Mouse (Mus musculus): ENCODE results near the gene Zfand4. TPM values are rescaled to one million over a fixed set of nuclear protein-coding genes. Genes with fewer than 3 reads are reported as not detected.

Gene Zfand4
- total and polyA plus RNA-seq, 3 experiments: 4.3 to 5.5 TPM; not detected in 1

DNA sequence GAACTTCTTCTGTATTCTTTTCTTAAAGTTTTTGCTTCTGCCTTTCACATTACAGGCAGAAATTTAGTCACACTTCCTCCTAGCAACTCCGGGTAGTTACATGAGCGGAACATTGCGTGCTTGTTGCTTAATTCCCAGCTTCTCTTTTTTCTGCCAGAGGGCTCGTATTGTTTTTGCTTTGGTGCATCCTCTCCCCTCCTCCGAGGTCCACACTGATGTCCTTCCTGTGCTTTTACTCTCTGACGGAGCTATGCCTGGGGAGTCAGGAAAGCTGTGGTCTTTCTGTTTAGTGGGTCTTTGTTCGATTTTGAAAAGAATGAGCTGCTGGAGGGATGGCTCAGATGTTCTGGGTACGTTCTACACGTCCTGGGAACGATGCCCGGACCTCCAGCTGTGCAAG is 36.3 kb upstream of the Zfand4 start:
- no peak overlapping the region for H3K27ac ChIP-seq (ENCODE audit: control insufficient read depth, low read depth, low read length)
- TF ChIP-seq RAD21 (IDR thresholded peaks at IDR 0.05; ENCODE audit: low read depth, low read length): no peak
- no peak for TF ChIP-seq KAT2A (conservative IDR thresholded peaks at IDR 0.05; ENCODE audit: low read depth, low read length)
- no peak for TF ChIP-seq ZMIZ1 (IDR thresholded peaks at IDR 0.05; ENCODE audit: low read depth, low read length)
- TF ChIP-seq TBP (IDR thresholded peaks at IDR 0.05; ENCODE audit: low read depth, low read length): no peak
- no peak for TF ChIP-seq CHD1 (IDR thresholded peaks at IDR 0.05; ENCODE audit: low read depth, low read length)
- no peak for TF ChIP-seq POLR2AphosphoS5 (IDR thresholded peaks at IDR 0.05; ENCODE audit: borderline replicate concordance, low read depth, low read length)
- TF ChIP-seq JUND (IDR thresholded peaks at IDR 0.05; ENCODE audit: low read depth, low read length): no peak
- no peak for TF ChIP-seq ZNF384 (IDR thresholded peaks at IDR 0.05; ENCODE audit: low read depth, low read length)
- no peak for TF ChIP-seq TAL1 (IDR thresholded peaks at IDR 0.05; ENCODE audit: low read length)
- TF ChIP-seq USF1 (IDR thresholded peaks at IDR 0.05; ENCODE audit: low read depth, low read length): no peak
- TF ChIP-seq SIN3A (IDR thresholded peaks at IDR 0.05; ENCODE audit: low read length): no peak
- no peak for DNase-seq (ENCODE audit: low read depth, low spot score)
- no peaks in the 10 kb centered on the region for H3K9me3 ChIP-seq (replicated peaks; ENCODE audit: insufficient read depth, low read length)
- H3K36me3 ChIP-seq (ENCODE audit: control insufficient read depth in 1 of 2, insufficient read depth in 2 of 2, low read length in 2 of 2): peaks cover 3 to 5% of the 10 kb centered on the region in 2 experiments
- no peaks in the 10 kb centered on the region for H3K79me2 ChIP-seq (ENCODE audit: control insufficient read depth, insufficient read depth, low read length, poor library complexity)
- no peak overlapping the region for H3K9ac ChIP-seq (ENCODE audit: control insufficient read depth, low read depth, low read length, poor library complexity, severe bottlenecking)
- H3K4me1 ChIP-seq (ENCODE audit: control insufficient read depth in 1 of 2, insufficient read depth in 2 of 2, low read length in 2 of 2): no peaks in the 10 kb centered on the region; a peak in 1 of 4 replicates
- H3K27me3 ChIP-seq (ENCODE audit: control insufficient read depth in 1 of 2, insufficient read depth in 2 of 2, low read length in 2 of 2): no peaks in the 10 kb centered on the region
- H3K4me3 ChIP-seq (ENCODE audit: control insufficient read depth in 1 of 2, insufficient read depth in 1 of 2, low read depth in 2 of 2, low read length in 2 of 2): no peak overlapping the region

DNA sequence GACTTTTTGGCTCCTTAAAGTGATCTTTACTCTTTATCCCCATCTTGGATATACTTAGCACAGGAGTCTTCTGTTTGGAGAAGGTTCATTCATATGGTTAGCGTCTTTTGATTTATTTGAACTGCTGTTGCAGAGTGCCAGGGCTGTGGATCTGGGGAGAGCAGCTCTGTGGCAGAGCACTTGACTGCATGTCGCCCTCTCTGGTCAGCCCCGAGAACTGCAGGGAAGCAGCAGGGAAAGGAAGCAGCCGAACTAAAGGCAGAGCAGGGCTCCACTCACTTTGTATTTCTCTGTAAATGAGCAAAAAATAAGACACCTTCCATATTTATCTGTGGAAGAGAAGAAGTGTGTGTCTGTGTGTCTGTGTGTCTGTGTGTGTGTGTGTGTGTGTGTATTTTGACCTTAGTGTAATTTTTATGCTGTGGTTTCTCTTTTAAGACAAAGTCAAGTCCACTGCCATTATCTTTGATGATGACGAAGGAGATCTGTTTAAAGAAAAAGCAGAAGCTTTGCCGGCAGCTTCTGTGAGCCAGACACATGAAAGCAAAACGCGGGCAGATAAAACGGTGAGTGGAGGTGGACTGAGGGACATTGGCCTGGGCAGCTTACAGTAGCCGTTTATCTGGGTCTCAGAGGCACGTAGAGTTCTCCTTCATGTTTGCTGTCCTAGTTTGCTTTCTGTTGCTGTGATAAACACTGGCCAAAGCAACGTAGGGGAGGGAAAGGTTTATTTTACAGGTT is 35.1 kb upstream of the Zfand4 start:
- Histone ChIP-seq H3K79me2 (ENCODE audit: control insufficient read depth, insufficient read depth, low read length, poor library complexity) (no peaks in the 10 kb centered on the region), H3K36me3 (ENCODE audit: control insufficient read depth in 1 of 2, insufficient read depth in 2 of 2, low read length in 2 of 2) (peaks cover 0 to 5% of the 10 kb centered on the region in 2 experiments; a peak in 3 of 4 replicates), H3K9ac (ENCODE audit: control insufficient read depth, low read depth, low read length, poor library complexity, severe bottlenecking) (peak overlapping the region; percentile 56), H3K27ac (ENCODE audit: control insufficient read depth, low read depth, low read length) (peak overlapping the region; percentile 84), H3K4me3 (ENCODE audit: control insufficient read depth in 1 of 2, insufficient read depth in 1 of 2, low read depth in 2 of 2, low read length in 2 of 2) (peak overlapping the region; percentile 46 to 52), H3K9me3 (replicated peaks; ENCODE audit: insufficient read depth, low read length) (no peaks in the 10 kb centered on the region), H3K4me1 (ENCODE audit: control insufficient read depth in 1 of 2, insufficient read depth in 2 of 2, low read length in 2 of 2) (no peaks in the 10 kb centered on the region; a peak in 1 of 4 replicates), H3K27me3 (ENCODE audit: control insufficient read depth in 1 of 2, insufficient read depth in 2 of 2, low read length in 2 of 2) (no peaks in the 10 kb centered on the region)
- peak; percentile 92 for DNase-seq (ENCODE audit: low read depth, low spot score)
- TF ChIP-seq E2F4 (IDR thresholded peaks at IDR 0.05; ENCODE audit: borderline replicate concordance, low read depth, low read length): 0 out of 2 replicates have a peak, but pooled peaks have one; percentile 24
- TF ChIP-seq TCF12 (IDR thresholded peaks at IDR 0.05; ENCODE audit: low read depth, low read length): peak; percentile 6; the same call in 1 of the 2 replicates
- TF ChIP-seq ZMIZ1 (IDR thresholded peaks at IDR 0.05; ENCODE audit: low read depth, low read length): no peak
- TF ChIP-seq POLR2AphosphoS2 (IDR thresholded peaks at IDR 0.05; ENCODE audit: low read length): no peak
- peak; percentile 33 for TF ChIP-seq RAD21 (IDR thresholded peaks at IDR 0.05; ENCODE audit: low read depth, low read length)
- TF ChIP-seq HCFC1 (IDR thresholded peaks at IDR 0.05; ENCODE audit: low read depth, low read length): 0 out of 2 replicates have a peak, but pooled peaks have one; percentile 41
- TF ChIP-seq USF2 (IDR thresholded peaks at IDR 0.05; ENCODE audit: borderline replicate concordance in 1 of 2, insufficient read depth in 1 of 2, low read depth in 1 of 2, low read length in 2 of 2): no peak
- TF ChIP-seq EP300 (IDR thresholded peaks at IDR 0.05; ENCODE audit: low read depth in 1 of 2, low read length in 2 of 2): peak; percentile 7 to 52; a peak in 2 of 4 replicates
- TF ChIP-seq ZKSCAN1 (IDR thresholded peaks at IDR 0.05; ENCODE audit: low read depth, low read length): no peak
- peak; percentile 45; the same call in 1 of the 2 replicates for TF ChIP-seq TBP (IDR thresholded peaks at IDR 0.05; ENCODE audit: low read depth, low read length)
- peak; percentile 56 for TF ChIP-seq SIN3A (IDR thresholded peaks at IDR 0.05; ENCODE audit: low read length)
- TF ChIP-seq NRF1 (IDR thresholded peaks at IDR 0.05; ENCODE audit: insufficient read depth, low read depth, low read length, poor library complexity, severe bottlenecking): no peak
- peak; percentile 38; the same call in 1 of the 2 replicates for TF ChIP-seq SMC3 (IDR thresholded peaks at IDR 0.05; ENCODE audit: low read depth, low read length)
- TF ChIP-seq MXI1 (IDR thresholded peaks at IDR 0.05; ENCODE audit: low read depth, low read length): peak; percentile 50
- no peak for TF ChIP-seq BHLHE40 (IDR thresholded peaks at IDR 0.05; ENCODE audit: borderline replicate concordance, low read depth, low read length)
- TF ChIP-seq ETS1 (IDR thresholded peaks at IDR 0.05; ENCODE audit: low read depth, low read length): peak; percentile 54
- no peak for TF ChIP-seq JUND (IDR thresholded peaks at IDR 0.05; ENCODE audit: low read depth, low read length)
- TF ChIP-seq UBTF (IDR thresholded peaks at IDR 0.05; ENCODE audit: borderline replicate concordance, insufficient read depth, low read depth, low read length): no peak
- TF ChIP-seq CTCF (IDR thresholded peaks at IDR 0.05 in 2 of 3, conservative IDR thresholded peaks at IDR 0.05 in 1 of 3; ENCODE audit: control insufficient read depth in 1 of 3, insufficient read depth in 1 of 3, low read depth in 2 of 3, low read length in 3 of 3, poor library complexity in 1 of 3, severe bottlenecking in 1 of 3): peak; percentile 82 to 92 (median 88)
- TF ChIP-seq MYC (IDR thresholded peaks at IDR 0.05; ENCODE audit: low read depth, low read length): no peak
- TF ChIP-seq GATA1 (IDR thresholded peaks at IDR 0.05; ENCODE audit: low read depth, low read length): peak; percentile 65

Data from MEL (cell line).